Comparison of ENCODE assay signal across 24 mouse cellular contexts in genomic region chr2:112931776-112932175, GRCm38 (mm10).
"Had no signal": no experiment of that assay in that cellular context is flagged by ENCODE, and none has a peak within 500 bp of the region (broad histone marks: within the 10 kb centered on the region; RNA-seq: fewer than 3 reads in every experiment).

No protein-coding gene starts in this region.

- H3K36me3 ChIP-seq: embryonic facial prominence, embryonic 10.5 days; embryonic facial prominence, embryonic 12.5 days; embryonic facial prominence, embryonic 13.5 days; embryonic facial prominence, embryonic 15.5 days; forebrain, embryonic 10.5 days; forebrain, embryonic 12.5 days; forebrain, embryonic 15.5 days; heart, embryonic 10.5 days had no signal

- H3K27ac ChIP-seq: embryonic facial prominence, embryonic 10.5 days; embryonic facial prominence, embryonic 12.5 days; embryonic facial prominence, embryonic 13.5 days; embryonic facial prominence, embryonic 15.5 days; forebrain, embryonic 10.5 days; forebrain, embryonic 12.5 days; forebrain, embryonic 13.5 days; forebrain, embryonic 15.5 days; gastrocnemius, adult 2 months; heart, adult 2 months; heart, embryonic 10.5 days had no signal

- H3K4me1 ChIP-seq: embryonic facial prominence, embryonic 10.5 days; embryonic facial prominence, embryonic 12.5 days; embryonic facial prominence, embryonic 13.5 days; embryonic facial prominence, embryonic 15.5 days; forebrain, embryonic 10.5 days; forebrain, embryonic 12.5 days; forebrain, embryonic 13.5 days; forebrain, embryonic 15.5 days; heart, embryonic 10.5 days had no signal

- H3K9me3 ChIP-seq: embryonic facial prominence, embryonic 10.5 days; embryonic facial prominence, embryonic 12.5 days; embryonic facial prominence, embryonic 13.5 days; embryonic facial prominence, embryonic 15.5 days; forebrain, embryonic 10.5 days; forebrain, embryonic 12.5 days; forebrain, embryonic 13.5 days; forebrain, embryonic 15.5 days; heart, embryonic 10.5 days had no signal

- DNase-seq: cerebellum, postnatal 10 days; cerebellum, postnatal 14 days; cerebellum, postnatal 25 days; cerebellum, postnatal 36 days; embryo, embryonic 11 days; forebrain, postnatal 0 days; gastrocnemius, adult 2 months; gastrocnemius, postnatal 10 days; gastrocnemius, postnatal 14 days; gastrocnemius, postnatal 25 days; gastrocnemius, postnatal 36 days; heart, adult 11 months; heart, adult 18-20 months; heart, adult 2 months had no signal

- H3K4me3 ChIP-seq: embryonic facial prominence, embryonic 10.5 days; embryonic facial prominence, embryonic 12.5 days; embryonic facial prominence, embryonic 13.5 days; embryonic facial prominence, embryonic 15.5 days; erythroblast, embryonic 14.5 days; forebrain, embryonic 10.5 days; forebrain, embryonic 12.5 days; forebrain, embryonic 13.5 days; forebrain, embryonic 15.5 days; gastrocnemius, adult 2 months; heart, adult 2 months; heart, embryonic 10.5 days had no signal

- H3K9ac ChIP-seq: embryonic facial prominence, embryonic 12.5 days; embryonic facial prominence, embryonic 13.5 days; embryonic facial prominence, embryonic 15.5 days; forebrain, embryonic 12.5 days; forebrain, embryonic 13.5 days; forebrain, embryonic 15.5 days; forebrain, postnatal 0 days had no signal
